Mouse (Mus musculus) ES-E14 (cell line): ENCODE measurements around the gene Ide.

ENCODE experiments used
- CHD2 ChIP-seq: IDR thresholded peaks from 2 replicates; pipeline ENCODE4 v1.6.1; 2014; ENCODE audit warnings: mild to moderate bottlenecking, low read depth, low read length, inconsistent platforms
- HCFC1 ChIP-seq: IDR thresholded peaks from 2 replicates; pipeline ENCODE4 v1.6.1; 2012; ENCODE audit warnings: low read length, inconsistent platforms, borderline replicate concordance; ENCODE audit not compliant: insufficient read depth
- MAFK ChIP-seq: IDR thresholded peaks from 2 replicates; pipeline ENCODE4 v1.6.1; 2014; ENCODE audit warnings: mild to moderate bottlenecking, low read depth, low read length, inconsistent platforms; ENCODE audit not compliant: insufficient read depth
- ZC3H11A ChIP-seq: IDR thresholded peaks from 2 replicates; pipeline ENCODE4 v1.6.1; 2012; ENCODE audit warnings: low read depth, mild to moderate bottlenecking, inconsistent platforms, low read length, borderline replicate concordance
- ZNF384 ChIP-seq: IDR thresholded peaks from 2 replicates; pipeline ENCODE4 v1.6.1; 2012; ENCODE audit warnings: low read depth, low read length, inconsistent platforms

- TF ChIP-seq MAFK, result no peak
- TF ChIP-seq ZC3H11A, result no peak
- peak; percentile 83 for TF ChIP-seq HCFC1
- TF ChIP-seq ZNF384, result no peak
- TF ChIP-seq CHD2, result no peak
Observed at GRCm38 (mm10) chr19:37375755-37376615, 38.3 kb upstream of the Ide start, which contains the start of gene Kif11.
